ENCODE assay signal across 22 mouse cellular contexts in genomic region chr5:77499949-77500460, GRCm38 (mm10).
DNase-seq lines count a peak whose midpoint lies in the region; ATAC-seq and TF ChIP-seq lines count a peak whose summit lies in the region.
"Had no signal": no experiment of that assay in that cellular context is flagged by ENCODE, and none has a peak within 500 bp of the region (broad histone marks: within the 10 kb centered on the region; RNA-seq: fewer than 3 reads in every experiment).

No protein-coding gene starts in this region.

- 0 out of 2 replicates have a peak, but pooled peaks have one; percentile 23 for ATAC-seq in cerebellum, adult (ENCODE audit: insufficient number of reproducible peaks, low FRiP score, low TSS enrichment)
- peak; percentile 72 for ATAC-seq in megakaryocyte, adult 5-6 weeks (ENCODE audit: poor library complexity, severe bottlenecking)
- ATAC-seq: activated CD4-positive, CD25-positive, alpha-beta regulatory T cell, adult 4 months; forebrain, embryonic 13.5 days; forebrain, postnatal 0 days; hindbrain, postnatal 0 days; intestine, embryonic 15.5 days; Patski had no signal

- H3K4me1 ChIP-seq in cerebellum, adult 2 months (ENCODE audit: control insufficient read depth, insufficient read depth, low read length): no peaks in the 10 kb centered on the region
- H3K4me1 ChIP-seq: heart, embryonic 13.5 days; intestine, embryonic 15.5 days had no signal

- no peak for DNase-seq in cerebellum, adult 2 months
- peak; percentile 4 for DNase-seq in c-Kit-positive CD71-negative TER-119-negative erythroid progenitor cells, embryonic 14.5 days (ENCODE audit: low read depth)
- DNase-seq in left cerebral cortex, postnatal 4 days: no peak
- DNase-seq in left cerebral cortex, postnatal 10 days (ENCODE audit: extremely low spot score in 1 of 2, low spot score in 2 of 2): no peak
- DNase-seq in testis, postnatal 14 days (ENCODE audit: low spot score): no peak
- DNase-seq: adrenal gland, postnatal 14 days; cerebellum, adult 8-10 months; cerebellum, postnatal 14 days; forebrain, postnatal 0 days; gastrocnemius, postnatal 14 days; heart, adult 11 months; heart, postnatal 36 days had no signal

- no peak for TF ChIP-seq CTCF in cerebellum, adult 2 months (IDR thresholded peaks at IDR 0.05; ENCODE audit: borderline replicate concordance, insufficient read depth, low read depth, low read length)

- TF ChIP-seq POLR2A in cerebellum, adult 2 months (IDR thresholded peaks at IDR 0.05; ENCODE audit: borderline replicate concordance, insufficient read depth, low read length): no peak

- no peak overlapping the region for H3K27ac ChIP-seq in cerebellum, adult 2 months (ENCODE audit: insufficient read depth, low read length)
- H3K27ac ChIP-seq: embryonic facial prominence, embryonic 13.5 days; forebrain, embryonic 13.5 days; heart, embryonic 13.5 days; hindbrain, embryonic 12.5 days; hindbrain, postnatal 0 days; intestine, embryonic 15.5 days had no signal

- H3K4me3 ChIP-seq in cerebellum, adult 2 months (replicated peaks; ENCODE audit: insufficient read depth, low read depth, low read length): no peak overlapping the region
- H3K4me3 ChIP-seq: embryonic facial prominence, embryonic 13.5 days; forebrain, embryonic 13.5 days; heart, embryonic 13.5 days; hindbrain, embryonic 12.5 days; intestine, embryonic 15.5 days had no signal

- no peaks in the 10 kb centered on the region; the same call in 1 of the 2 replicates for H3K27me3 ChIP-seq in cerebellum, adult 2 months (ENCODE audit: control insufficient read depth, insufficient read depth, low read length)
- H3K27me3 ChIP-seq: embryonic facial prominence, embryonic 13.5 days; forebrain, embryonic 13.5 days; heart, embryonic 13.5 days; hindbrain, embryonic 12.5 days; intestine, embryonic 15.5 days; Patski had no signal

- intact Hi-C loops in left cerebral cortex, postnatal 4 days (cut with DNase I): no loop called here
- intact Hi-C loops in left cerebral cortex, postnatal 10 days (cut with DNase I): no loop called here

- whole genome bisulfite sequencing in cerebellum, adult 2 months: 77% methylated on average over 5 of the region's 5 CpGs
